Mouse (Mus musculus) megakaryocyte-erythroid progenitor cell, adult 5-6 weeks (primary cell): ENCODE measurements around the gene Skap1. TPM values are rescaled to one million over a fixed set of nuclear protein-coding genes. Genes with fewer than 3 reads are reported as not detected.

Experiments
- ATAC-seq: replicated peaks from 2 replicates; pipeline ENCODE4 v1.8.0; 2016; ENCODE audit warnings: mild to moderate bottlenecking, inconsistent platforms; ENCODE audit not compliant: severe bottlenecking, poor library complexity, low FRiP score, low TSS enrichment
- total RNA-seq, 2 experiments: library from RNA; stranded (forward) in 1 of 2; stranded (reverse) in 1 of 2; fragments of 200-1000, 215-1000 nt in 1 of 2; fragments of >200 nt in 1 of 2; fragmentation: Nextera tagmentation in 1 of 2; gene quantifications; 2 replicates each; pipeline ENCODE4 v1.2.3; 2014 to 2017

The Skap1 gene
- total RNA-seq, 2 experiments from 2014 or later = 2.7 to 3.7 TPM

DNA sequence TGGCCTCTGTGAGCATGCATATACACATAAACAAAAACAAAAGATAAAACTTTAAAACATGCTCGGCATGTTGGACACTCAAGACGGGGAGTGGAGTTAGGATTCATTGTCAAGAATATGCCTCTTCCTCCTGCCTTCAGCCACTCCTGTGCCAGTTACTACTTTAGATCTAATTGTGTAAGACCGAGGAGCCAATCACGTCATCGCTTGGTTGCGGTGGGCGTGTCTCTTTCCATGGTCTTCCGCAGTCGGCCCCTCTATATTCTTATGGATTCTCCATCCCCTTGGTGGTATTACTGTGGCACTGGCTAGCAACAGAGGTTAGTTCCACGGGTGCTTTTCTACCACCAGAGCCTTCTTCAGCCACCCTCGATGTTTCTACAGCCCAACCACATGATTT, 148.2 kb downstream of the Skap1 start:
- ATAC-seq = no peak

- no peak for ATAC-seq
These were observed 152.4 kb downstream of the Skap1 start for GRCm38 (mm10) chr11:96616792-96617191.

- ATAC-seq = no peak
These were observed 154.5 kb downstream of the Skap1 start for GRCm38 (mm10) chr11:96618789-96619445.

GRCm38 (mm10) chr11:96619576-96619975, 155.2 kb downstream of the Skap1 start:
- ATAC-seq = no peak

GRCm38 (mm10) chr11:96620006-96620405, 155.6 kb downstream of the Skap1 start:
- no peak for ATAC-seq

DNA sequence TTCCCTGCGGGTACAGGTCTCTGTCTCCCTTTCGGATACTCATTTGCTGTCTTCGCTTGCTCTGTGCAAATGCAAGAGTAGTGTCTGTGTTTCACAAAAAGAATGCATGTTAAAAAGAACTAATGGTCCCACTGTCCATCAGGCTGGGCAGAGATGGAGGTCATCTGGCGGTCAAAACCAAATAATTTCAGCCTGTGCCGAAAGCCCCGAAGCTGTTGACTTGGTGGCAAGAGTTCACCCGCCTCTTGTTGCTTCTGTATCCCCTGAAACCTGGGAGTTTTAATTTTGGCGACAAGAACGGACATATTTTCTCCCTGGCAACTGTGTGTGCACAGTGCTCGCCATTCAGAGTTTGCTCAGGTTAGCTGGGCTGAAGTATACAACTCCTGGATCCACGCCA, 156.3 kb downstream of the Skap1 start:
- ATAC-seq = no peak

DNA sequence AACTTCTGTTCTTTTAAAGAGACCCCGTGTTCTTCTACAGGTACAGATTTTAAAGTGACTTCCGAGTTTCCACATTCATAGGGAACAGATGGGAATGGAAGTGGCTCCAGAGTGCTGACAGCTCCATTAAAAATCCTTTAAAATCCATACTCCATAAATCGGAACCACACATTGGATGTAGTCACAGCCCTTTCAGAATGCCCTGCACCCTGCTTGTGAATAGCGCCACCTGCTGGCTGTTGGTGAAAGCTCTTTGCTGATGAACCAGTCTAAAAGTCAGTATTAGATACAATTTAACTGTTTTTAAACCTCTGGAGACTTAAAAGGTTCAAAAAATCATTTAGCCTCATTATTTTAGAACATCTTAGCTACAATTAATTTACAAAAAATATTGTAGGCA, 156.8 kb downstream of the Skap1 start:
- ATAC-seq = no peak

GRCm38 (mm10) chr11:96622782-96623181, 158.4 kb downstream of the Skap1 start:
- peak; percentile 68 for ATAC-seq

DNA sequence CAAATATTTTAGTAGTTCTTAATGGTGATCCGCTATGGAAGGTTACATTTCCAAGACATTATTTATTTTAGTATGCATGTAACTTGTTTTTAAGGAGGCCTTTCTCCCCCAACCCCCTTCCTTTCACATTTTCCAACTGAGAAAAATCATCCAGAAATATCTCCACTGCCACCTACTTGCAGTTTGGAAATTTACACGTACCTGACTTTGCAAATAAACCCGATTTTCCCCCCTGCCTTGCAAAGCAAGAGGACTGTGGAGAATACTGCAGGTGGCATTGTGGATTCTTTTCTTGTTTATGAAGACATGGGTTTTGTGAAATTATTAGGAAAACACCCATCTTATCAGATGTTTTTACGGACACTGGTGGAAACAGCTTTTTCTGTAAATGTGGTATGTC, 160.0 kb downstream of the Skap1 start:
- no peak for ATAC-seq

GRCm38 (mm10) chr11:96629775-96630174, 165.4 kb downstream of the Skap1 start:
- no peak for ATAC-seq

- no peak for ATAC-seq
These were observed 167.1 kb downstream of the Skap1 start for GRCm38 (mm10) chr11:96631521-96631920.

DNA sequence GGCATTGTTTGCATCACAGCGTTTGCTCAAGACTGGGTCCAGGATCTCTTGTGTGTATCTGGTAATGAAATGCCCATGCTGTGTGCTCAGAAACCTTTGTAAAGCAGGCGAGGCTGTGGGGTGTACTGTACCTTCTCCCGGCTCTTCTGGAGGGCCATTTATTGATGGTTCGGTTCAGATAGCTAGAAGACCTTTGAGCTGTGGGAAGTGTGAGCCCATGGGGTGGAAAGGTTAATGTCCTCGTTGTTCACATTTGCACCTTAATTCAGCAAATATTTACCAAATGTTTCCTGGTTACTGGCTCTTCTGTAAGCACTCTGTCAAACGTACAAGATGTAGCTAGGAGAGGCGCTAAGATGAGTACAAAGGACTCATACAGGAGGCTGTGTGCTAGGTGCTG, 173.5 kb downstream of the Skap1 start:
- no peak for ATAC-seq

GRCm38 (mm10) chr11:96639805-96640204, 175.4 kb downstream of the Skap1 start:
- no peak for ATAC-seq

- no peak for ATAC-seq
These were observed 178.1 kb downstream of the Skap1 start for GRCm38 (mm10) chr11:96642173-96643140.

DNA sequence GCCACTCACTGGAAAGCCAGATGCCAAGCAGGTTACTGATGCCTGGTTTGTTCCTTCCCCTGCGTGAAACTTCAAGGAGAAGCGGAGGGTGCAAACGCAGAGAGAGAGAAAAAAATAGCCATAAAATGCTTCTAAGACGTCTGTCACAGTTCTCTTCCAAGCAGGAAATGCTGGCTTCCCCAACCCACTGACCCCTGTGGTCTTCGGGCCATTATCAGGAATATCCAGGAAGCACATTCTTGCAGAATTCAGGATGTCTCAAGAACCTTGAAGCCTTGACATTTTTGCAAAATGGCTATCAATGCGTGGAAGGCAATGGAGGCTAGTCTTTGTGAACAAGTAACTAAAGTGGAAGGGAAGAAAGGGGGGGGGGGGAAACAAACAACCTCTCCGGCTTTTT, 180.6 kb downstream of the Skap1 start:
- no peak for ATAC-seq

GRCm38 (mm10) chr11:96645538-96646037, 181.2 kb downstream of the Skap1 start:
- no peak for ATAC-seq

- no peak for ATAC-seq
These were observed 187.5 kb downstream of the Skap1 start for GRCm38 (mm10) chr11:96651848-96652247.

DNA sequence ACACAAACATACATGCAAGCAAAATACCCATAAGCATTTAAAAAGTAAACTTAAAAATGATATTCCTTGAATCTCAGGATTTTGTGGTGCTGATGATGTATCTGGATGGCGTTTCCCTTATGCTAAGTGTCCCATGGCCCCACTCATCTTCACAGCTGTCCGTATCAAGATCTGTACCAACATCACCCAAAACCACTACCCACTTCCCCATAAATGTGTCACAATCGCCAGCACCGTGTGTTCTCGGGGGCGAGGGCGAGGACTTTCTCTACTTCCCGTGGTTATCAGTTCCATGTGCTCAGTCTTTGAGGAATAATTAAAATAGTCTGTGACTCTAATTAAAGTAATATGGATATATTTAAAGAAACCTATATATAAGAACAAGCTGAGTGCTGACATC, 189.5 kb downstream of the Skap1 start:
- no peak for ATAC-seq

DNA sequence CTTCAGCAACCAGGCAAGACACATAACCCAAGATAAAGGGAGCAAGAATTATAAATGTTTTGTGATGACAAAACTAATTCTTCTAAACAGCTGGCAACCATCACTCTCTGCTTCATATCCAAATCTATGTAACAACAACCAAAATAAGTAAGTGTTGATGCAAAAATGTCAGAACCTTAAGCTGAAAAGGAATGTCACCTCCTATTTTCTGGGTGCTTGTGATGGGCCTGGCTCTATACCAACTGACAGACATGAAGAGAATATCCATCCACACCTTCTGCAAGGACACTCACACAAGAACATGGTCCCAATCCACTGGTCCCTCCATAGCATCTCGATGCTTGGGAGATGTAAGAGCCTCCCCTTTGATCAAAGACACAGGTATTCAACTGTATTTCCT, 194.0 kb downstream of the Skap1 start:
- ATAC-seq = no peak

GRCm38 (mm10) chr11:96666924-96667323, 202.5 kb downstream of the Skap1 start:
- ATAC-seq = peak; percentile 45

GRCm38 (mm10) chr11:96668367-96668766, 204.0 kb downstream of the Skap1 start:
- peak; percentile 70; the same call in 1 of the 2 replicates for ATAC-seq
